Mouse (Mus musculus): ENCODE data around the gene Pip5k1c.

Pip5k1c gene

GRCm38 (mm10) chr10:81284189-81284588 lies 8.6 kb upstream of the Pip5k1c start:
- no peak for DNase-seq (ENCODE audit: low spot score)

- peak; percentile 66 for DNase-seq (ENCODE audit: low spot score)
These were observed 8.0 kb upstream of the Pip5k1c start for GRCm38 (mm10) chr10:81284719-81285118.

- peak; percentile 93 for DNase-seq (ENCODE audit: low spot score)
These were observed 6.9 kb upstream of the Pip5k1c start for GRCm38 (mm10) chr10:81285694-81286450.

GRCm38 (mm10) chr10:81286586-81286985 lies 6.2 kb upstream of the Pip5k1c start:
- peak; percentile 48 for DNase-seq (ENCODE audit: low spot score)

- no peak for DNase-seq (ENCODE audit: low spot score)
These were observed 5.1 kb upstream of the Pip5k1c start for GRCm38 (mm10) chr10:81287513-81288157.

- no peak for DNase-seq (ENCODE audit: low spot score)
These were observed 4.2 kb upstream of the Pip5k1c start for GRCm38 (mm10) chr10:81288601-81289000.

GRCm38 (mm10) chr10:81289278-81289677 lies 3.5 kb upstream of the Pip5k1c start:
- DNase-seq (ENCODE audit: low spot score): peak; percentile 72

GRCm38 (mm10) chr10:81289811-81290210 lies 3.0 kb upstream of the Pip5k1c start:
- peak; percentile 54 for DNase-seq (ENCODE audit: low spot score)

GRCm38 (mm10) chr10:81290698-81291460 lies 1.9 kb upstream of the Pip5k1c start:
- peak; percentile 72 for DNase-seq (ENCODE audit: low spot score)

- no peak for DNase-seq (ENCODE audit: low spot score)
These were observed 1.2 kb upstream of the Pip5k1c start, which contains the start of gene Tjp3 for GRCm38 (mm10) chr10:81291511-81292104. TSS of gene Tjp3 (minus strand) at chr10:81291581.

GRCm38 (mm10) chr10:81293334-81294030 lies 719 bp downstream of the Pip5k1c start:
- no peak for DNase-seq (ENCODE audit: low spot score)

- no peak for DNase-seq (ENCODE audit: low spot score)
These were observed 1.7 kb downstream of the Pip5k1c start for GRCm38 (mm10) chr10:81294442-81294841.

- no peak for DNase-seq (ENCODE audit: low spot score)
These were observed 2.4 kb downstream of the Pip5k1c start for GRCm38 (mm10) chr10:81295185-81295584.

- no peak for DNase-seq (ENCODE audit: low spot score)
These were observed 4.5 kb downstream of the Pip5k1c start for GRCm38 (mm10) chr10:81297246-81297645.

GRCm38 (mm10) chr10:81297845-81298244 lies 5.1 kb downstream of the Pip5k1c start:
- peak; percentile 87 for DNase-seq (ENCODE audit: low spot score)

GRCm38 (mm10) chr10:81298369-81299100 lies 5.8 kb downstream of the Pip5k1c start:
- DNase-seq (ENCODE audit: low spot score): peak; percentile 62

- DNase-seq (ENCODE audit: low spot score): no peak
These were observed 7.0 kb downstream of the Pip5k1c start for GRCm38 (mm10) chr10:81299585-81300351.

GRCm38 (mm10) chr10:81300352-81300907 lies 7.7 kb downstream of the Pip5k1c start:
- DNase-seq (ENCODE audit: low spot score): no peak

GRCm38 (mm10) chr10:81301321-81301720 lies 8.6 kb downstream of the Pip5k1c start:
- no peak for DNase-seq (ENCODE audit: low spot score)

GRCm38 (mm10) chr10:81302288-81302687 lies 9.5 kb downstream of the Pip5k1c start:
- no peak for DNase-seq (ENCODE audit: low spot score)
